Mouse (Mus musculus): Measurements from ENCODE around the gene Astn2.

Astn2 gene

DNA sequence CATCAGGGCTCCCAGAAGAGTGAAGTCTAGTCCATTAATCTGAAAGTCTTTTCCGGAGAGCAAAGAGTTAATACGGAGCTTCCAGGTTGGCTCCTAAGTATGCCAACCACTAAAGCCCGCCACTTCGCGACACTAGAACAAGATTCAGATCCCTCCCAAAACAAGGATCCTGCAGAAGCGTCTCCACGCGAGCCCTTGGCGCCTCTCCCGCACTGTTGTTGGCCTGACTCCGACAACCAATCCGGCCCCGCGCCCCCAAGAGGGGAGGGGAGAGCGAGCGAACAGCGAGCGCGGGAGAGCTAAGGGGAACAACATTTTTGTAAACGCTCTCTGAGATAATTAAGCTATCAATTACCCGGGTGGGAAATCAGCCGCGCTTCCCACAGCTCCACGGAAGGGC, 1.8 kb downstream of the Astn2 start:
- TF ChIP-seq NANOG (IDR thresholded peaks at IDR 0.05; ENCODE audit: borderline replicate concordance, low read length) (no peak), POU5F1 (IDR thresholded peaks at IDR 0.05; ENCODE audit: borderline replicate concordance, low read length) (no peak), CTCF (conservative IDR thresholded peaks at IDR 0.05; ENCODE audit: low read length) (no peak)

DNA sequence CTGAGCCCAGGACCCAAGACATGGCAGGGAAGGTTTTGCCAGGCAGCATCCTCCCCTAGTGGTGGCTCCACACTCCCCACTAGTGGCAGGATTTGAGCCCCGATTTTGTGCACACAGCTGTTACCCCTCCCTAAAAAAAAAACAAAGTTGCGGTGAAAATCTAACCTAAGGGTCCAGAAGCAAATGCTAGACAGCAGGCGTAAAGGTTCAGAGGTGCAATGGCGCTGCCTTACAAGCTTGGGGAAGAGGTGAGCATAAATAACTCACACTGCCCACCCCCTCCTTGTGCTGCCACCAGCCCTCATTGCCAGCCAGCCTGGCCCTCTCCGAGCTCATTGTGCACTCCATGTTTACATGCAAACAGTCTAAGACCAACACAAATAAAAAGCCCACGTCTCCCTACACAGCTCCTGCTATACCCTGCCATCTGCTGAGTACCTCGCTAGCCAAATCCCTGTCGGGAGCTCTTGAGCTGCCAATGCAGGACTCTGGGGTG, 3.2 kb downstream of the Astn2 start:
- Histone ChIP-seq H3K4me3 (replicated peaks; ENCODE audit: low read length) (no peak overlapping the region), H3K4me1 (replicated peaks; ENCODE audit: low read depth, low read length) (peaks cover 18% of the 10 kb centered on the region), H3K9me3 (ENCODE audit: low read length) (no peaks in the 10 kb centered on the region), H3K27me3 (ENCODE audit: insufficient read depth, low read length) (peaks cover 62% of the 10 kb centered on the region), H3K36me3 (ENCODE audit: insufficient read depth, low read length) (no peaks in the 10 kb centered on the region)
- TF ChIP-seq POU5F1 (IDR thresholded peaks at IDR 0.05; ENCODE audit: borderline replicate concordance, low read length) (no peak), CTCF (conservative IDR thresholded peaks at IDR 0.05; ENCODE audit: low read length) (peak; percentile 33), NANOG (IDR thresholded peaks at IDR 0.05; ENCODE audit: borderline replicate concordance, low read length) (no peak)

More for the DNA sequence above, 1.8 kb downstream of the Astn2 start:
- H3K4me1 ChIP-seq (replicated peaks; ENCODE audit: low read depth, low read length) = peaks cover 18% of the 10 kb centered on the region
- no peaks in the 10 kb centered on the region for H3K9me3 ChIP-seq (ENCODE audit: low read length)
- no peaks in the 10 kb centered on the region for H3K36me3 ChIP-seq (ENCODE audit: insufficient read depth, low read length)
- peak overlapping the region; percentile 78 for H3K4me3 ChIP-seq (replicated peaks; ENCODE audit: low read length)
- H3K27me3 ChIP-seq (ENCODE audit: insufficient read depth, low read length) = peaks cover 74% of the 10 kb centered on the region

DNA sequence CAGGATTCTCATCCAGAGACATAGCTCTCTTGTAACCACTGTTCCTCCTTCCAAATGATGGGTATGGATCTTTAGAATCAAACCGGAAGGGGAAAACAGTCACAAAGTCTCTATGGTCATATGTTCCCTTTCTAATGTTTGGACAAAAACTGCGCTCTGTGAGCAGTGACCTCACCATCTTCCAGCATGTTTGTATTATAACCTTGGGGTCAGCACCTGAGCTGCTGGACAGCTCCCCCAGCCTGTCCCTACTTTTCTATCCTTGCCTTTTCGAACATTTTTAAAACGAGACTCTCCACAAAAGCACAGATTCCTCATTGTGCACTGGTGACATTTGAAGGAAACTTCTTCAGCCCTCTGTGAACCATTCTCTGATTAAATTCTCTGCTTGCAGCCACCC, 5.3 kb downstream of the Astn2 start:
- no peaks in the 10 kb centered on the region for H3K9me3 ChIP-seq (ENCODE audit: low read length)
- TF ChIP-seq NANOG (IDR thresholded peaks at IDR 0.05; ENCODE audit: borderline replicate concordance, low read length) (no peak), CTCF (conservative IDR thresholded peaks at IDR 0.05; ENCODE audit: low read length) (no peak), POU5F1 (IDR thresholded peaks at IDR 0.05; ENCODE audit: borderline replicate concordance, low read length) (no peak)
- peaks cover 15% of the 10 kb centered on the region for H3K4me1 ChIP-seq (replicated peaks; ENCODE audit: low read depth, low read length)
- peaks cover 43% of the 10 kb centered on the region for H3K27me3 ChIP-seq (ENCODE audit: insufficient read depth, low read length)
- H3K4me3 ChIP-seq (replicated peaks; ENCODE audit: low read length) = no peak overlapping the region
- H3K36me3 ChIP-seq (ENCODE audit: insufficient read depth, low read length) = no peaks in the 10 kb centered on the region

DNA sequence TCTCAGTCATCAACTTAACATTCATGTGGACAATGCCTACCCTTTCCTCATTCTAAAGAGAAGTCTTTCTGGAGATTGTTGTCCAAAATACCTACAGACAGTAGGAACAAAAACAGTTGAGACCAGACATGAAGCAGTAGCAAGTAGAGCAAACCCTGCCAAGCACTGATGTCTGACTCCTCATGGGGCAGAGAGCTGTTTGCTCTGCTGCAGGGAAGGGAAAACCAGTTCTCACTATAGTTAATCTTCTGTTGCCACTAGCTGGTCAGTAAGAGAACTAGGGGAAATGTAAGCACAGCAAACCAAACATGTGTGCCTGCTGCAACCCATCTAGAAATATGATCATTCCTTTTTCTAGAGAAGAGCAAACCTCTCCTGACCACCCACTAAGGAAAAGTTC, 7.2 kb downstream of the Astn2 start:
- TF ChIP-seq NANOG (IDR thresholded peaks at IDR 0.05; ENCODE audit: borderline replicate concordance, low read length) (no peak), CTCF (conservative IDR thresholded peaks at IDR 0.05; ENCODE audit: low read length) (no peak), POU5F1 (IDR thresholded peaks at IDR 0.05; ENCODE audit: borderline replicate concordance, low read length) (no peak)
- no peaks in the 10 kb centered on the region for H3K9me3 ChIP-seq (ENCODE audit: low read length)
- H3K4me3 ChIP-seq (replicated peaks; ENCODE audit: low read length) = no peak overlapping the region
- no peaks in the 10 kb centered on the region; the same call in 1 of the 2 replicates for H3K4me1 ChIP-seq (replicated peaks; ENCODE audit: low read depth, low read length)
- no peaks in the 10 kb centered on the region for H3K36me3 ChIP-seq (ENCODE audit: insufficient read depth, low read length)
- H3K27me3 ChIP-seq (ENCODE audit: insufficient read depth, low read length) = peaks cover 35% of the 10 kb centered on the region

GRCm38 (mm10) chr4:66393294-66393693, 11.1 kb downstream of the Astn2 start:
- Histone ChIP-seq H3K4me3 (replicated peaks; ENCODE audit: low read length) (no peak overlapping the region), H3K9me3 (ENCODE audit: low read length) (no peaks in the 10 kb centered on the region), H3K27me3 (ENCODE audit: insufficient read depth, low read length) (peaks cover 8% of the 10 kb centered on the region), H3K36me3 (ENCODE audit: insufficient read depth, low read length) (no peaks in the 10 kb centered on the region), H3K4me1 (replicated peaks; ENCODE audit: low read depth, low read length) (no peaks in the 10 kb centered on the region)
- TF ChIP-seq POU5F1 (IDR thresholded peaks at IDR 0.05; ENCODE audit: borderline replicate concordance, low read length) = no peak

DNA sequence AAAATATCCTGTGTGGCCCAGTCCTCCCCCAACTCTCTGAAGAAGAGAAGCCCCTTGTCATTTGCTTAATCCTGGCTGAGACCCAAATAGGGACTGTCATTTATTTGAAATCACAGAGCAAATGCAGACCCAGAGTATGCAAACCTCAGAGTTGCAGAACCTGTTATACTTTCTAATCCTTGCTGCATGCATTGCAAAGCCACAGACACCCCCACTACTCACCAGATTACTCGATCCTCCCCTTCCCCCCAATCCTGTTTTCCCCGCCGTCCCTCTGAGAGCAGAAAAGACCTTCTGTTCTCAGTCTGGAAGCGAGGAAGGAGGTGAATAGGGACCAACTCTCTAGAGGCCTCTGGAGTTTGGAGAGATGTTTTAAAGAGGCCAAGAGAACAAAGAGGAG, 13.9 kb downstream of the Astn2 start:
- Histone ChIP-seq H3K36me3 (ENCODE audit: insufficient read depth, low read length) (no peaks in the 10 kb centered on the region), H3K4me3 (replicated peaks; ENCODE audit: low read length) (no peak overlapping the region), H3K4me1 (replicated peaks; ENCODE audit: low read depth, low read length) (no peaks in the 10 kb centered on the region), H3K27me3 (ENCODE audit: insufficient read depth, low read length) (peaks cover 8% of the 10 kb centered on the region), H3K9me3 (ENCODE audit: low read length) (no peaks in the 10 kb centered on the region)
- TF ChIP-seq POU5F1 (IDR thresholded peaks at IDR 0.05; ENCODE audit: borderline replicate concordance, low read length) (no peak), CTCF (conservative IDR thresholded peaks at IDR 0.05; ENCODE audit: low read length) (no peak), NANOG (IDR thresholded peaks at IDR 0.05; ENCODE audit: borderline replicate concordance, low read length) (no peak)

- Histone ChIP-seq H3K36me3 (ENCODE audit: insufficient read depth, low read length) (no peaks in the 10 kb centered on the region), H3K4me3 (replicated peaks; ENCODE audit: low read length) (no peak overlapping the region), H3K27me3 (ENCODE audit: insufficient read depth, low read length) (no peaks in the 10 kb centered on the region), H3K4me1 (replicated peaks; ENCODE audit: low read depth, low read length) (no peaks in the 10 kb centered on the region), H3K9me3 (ENCODE audit: low read length) (no peaks in the 10 kb centered on the region)
- TF ChIP-seq POU5F1 (IDR thresholded peaks at IDR 0.05; ENCODE audit: borderline replicate concordance, low read length) (no peak), CTCF (conservative IDR thresholded peaks at IDR 0.05; ENCODE audit: low read length) (no peak), NANOG (IDR thresholded peaks at IDR 0.05; ENCODE audit: borderline replicate concordance, low read length) (no peak)
Observed at GRCm38 (mm10) chr4:66378586-66378985, 25.8 kb downstream of the Astn2 start.

- TF ChIP-seq POU5F1 (IDR thresholded peaks at IDR 0.05; ENCODE audit: borderline replicate concordance, low read length) (no peak), CTCF (conservative IDR thresholded peaks at IDR 0.05; ENCODE audit: low read length) (no peak), NANOG (IDR thresholded peaks at IDR 0.05; ENCODE audit: borderline replicate concordance, low read length) (no peak)
- Histone ChIP-seq H3K27me3 (ENCODE audit: insufficient read depth, low read length) (no peaks in the 10 kb centered on the region), H3K4me1 (replicated peaks; ENCODE audit: low read depth, low read length) (no peaks in the 10 kb centered on the region), H3K36me3 (ENCODE audit: insufficient read depth, low read length) (no peaks in the 10 kb centered on the region), H3K9me3 (ENCODE audit: low read length) (no peaks in the 10 kb centered on the region), H3K4me3 (replicated peaks; ENCODE audit: low read length) (no peak overlapping the region)
Observed at GRCm38 (mm10) chr4:66370557-66371071, 33.8 kb downstream of the Astn2 start.

DNA sequence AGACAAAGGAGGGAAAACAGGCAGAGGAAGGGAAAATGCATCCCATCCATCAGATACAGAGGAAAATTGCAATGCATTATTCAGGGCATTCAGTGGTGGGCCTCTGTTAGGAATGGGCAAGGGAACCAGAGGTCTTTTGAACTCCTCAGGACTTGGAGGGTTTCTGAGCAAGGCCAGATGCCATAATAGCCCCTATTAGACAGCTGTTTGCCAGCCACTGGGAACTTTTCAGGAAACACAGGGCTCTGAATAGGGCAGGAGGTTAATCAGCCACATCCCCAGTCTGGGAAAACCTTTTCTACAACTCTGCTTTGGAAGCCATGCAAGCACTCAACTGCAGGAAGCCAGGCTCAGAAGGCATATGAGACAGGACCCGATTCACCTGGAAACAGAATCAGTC, 38.9 kb downstream of the Astn2 start:
- TF ChIP-seq CTCF (conservative IDR thresholded peaks at IDR 0.05; ENCODE audit: low read length) = no peak
- TF ChIP-seq NANOG (IDR thresholded peaks at IDR 0.05; ENCODE audit: borderline replicate concordance, low read length) = no peak
- TF ChIP-seq POU5F1 (IDR thresholded peaks at IDR 0.05; ENCODE audit: borderline replicate concordance, low read length) = no peak
- Histone ChIP-seq H3K4me1 (replicated peaks; ENCODE audit: low read depth, low read length) (no peaks in the 10 kb centered on the region), H3K9me3 (ENCODE audit: low read length) (no peaks in the 10 kb centered on the region), H3K36me3 (ENCODE audit: insufficient read depth, low read length) (no peaks in the 10 kb centered on the region), H3K4me3 (replicated peaks; ENCODE audit: low read length) (no peak overlapping the region), H3K27me3 (ENCODE audit: insufficient read depth, low read length) (no peaks in the 10 kb centered on the region)

Measured in E14TG2a.4 (cell line).